Mouse (Mus musculus) bone marrow, adult 2 months (tissue): ENCODE results near the gene Dctn1.

Source experiments
- CTCF ChIP-seq: fragments of 200-500 bp; IDR thresholded peaks from 2 replicates; pipeline ENCODE4 v1.5.1; 2011; ENCODE audit warnings: low read length, control low read depth; ENCODE audit not compliant: control insufficient read depth, insufficient read depth
- POLR2A ChIP-seq: fragments of 200-500 bp; IDR thresholded peaks from 2 replicates; pipeline ENCODE4 v1.6.1; 2011; ENCODE audit warnings: low read depth, mild to moderate bottlenecking, control low read depth, low read length, borderline replicate concordance; ENCODE audit not compliant: control insufficient read depth

DNA sequence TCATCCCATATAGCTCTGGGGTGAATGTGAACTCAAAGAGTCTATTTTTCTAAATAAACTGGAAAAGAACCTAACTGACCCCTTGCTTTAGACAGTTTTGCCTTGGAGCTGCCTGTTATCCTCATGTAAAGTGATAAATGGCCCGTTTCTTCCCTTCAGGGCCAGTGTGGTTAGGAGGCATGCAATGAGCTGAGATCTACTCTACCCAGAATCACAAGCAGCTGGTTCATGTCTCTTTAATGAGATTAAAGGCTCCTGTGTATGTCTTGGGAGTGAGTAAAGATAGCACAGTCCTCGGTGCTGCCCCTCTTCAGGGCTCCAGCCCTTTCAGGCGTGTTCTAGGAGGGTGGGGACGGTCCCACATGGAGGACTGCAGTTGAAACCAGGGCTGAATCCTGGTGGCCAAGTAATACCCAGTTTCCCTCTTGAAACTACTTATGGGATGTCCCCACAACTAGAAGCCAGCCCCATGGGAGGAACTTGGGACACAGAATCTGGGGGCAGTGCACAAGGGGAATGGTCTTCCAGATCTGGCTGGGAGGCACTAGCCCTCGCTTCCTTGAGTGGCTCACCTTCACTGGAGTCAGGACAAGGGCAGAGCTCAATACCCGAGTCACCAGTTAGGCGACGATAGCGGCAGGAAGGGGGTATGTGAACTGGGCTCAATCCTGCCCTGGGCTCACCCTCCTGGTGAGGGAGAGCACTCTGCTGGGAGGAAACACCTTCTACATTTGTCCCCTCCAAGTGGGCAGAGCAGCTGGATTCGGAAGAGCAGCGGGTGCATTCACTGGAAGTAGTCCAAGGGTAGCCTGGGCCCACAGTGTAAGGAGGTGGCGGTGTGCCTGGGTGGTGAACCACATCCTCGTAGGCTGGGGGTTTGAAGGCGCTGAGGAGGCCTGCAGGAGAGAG lies 46.6 kb upstream of the Dctn1 start:
- TF ChIP-seq POLR2A (no peak), CTCF (no peak)
